Mouse (Mus musculus): ENCODE measurements around the gene Ifna1.

GRCm38 (mm10) chr4:88851026-88851763, 1.3 kb downstream of the Ifna1 start:
- no peak for TF ChIP-seq POLR2A (IDR thresholded peaks at IDR 0.05; ENCODE audit: control insufficient read depth, low read depth, low read length)
- no peak for TF ChIP-seq CTCF (IDR thresholded peaks at IDR 0.05; ENCODE audit: control insufficient read depth, insufficient read depth, insufficient replicate concordance, low read depth, low read length)

Measured in testis, adult 2 months (tissue).